Mouse (Mus musculus) olfactory bulb, adult 2 months (tissue): ENCODE data around the gene Mapkap1.

ENCODE experiments used
- CTCF ChIP-seq: fragments of 200-500 bp; IDR thresholded peaks from 2 replicates; pipeline ENCODE4 v1.5.1; 2012; ENCODE audit warnings: low read depth, mild to moderate bottlenecking, low read length, moderate library complexity; ENCODE audit not compliant: insufficient read depth
- POLR2A ChIP-seq: fragments of 200-500 bp; IDR thresholded peaks from 2 replicates; pipeline ENCODE4 v1.6.1; 2012; ENCODE audit warnings: mild to moderate bottlenecking, low read depth, low read length, moderate library complexity; ENCODE audit not compliant: insufficient read depth

GRCm38 (mm10) chr2:34409741-34410340 lies 3.3 kb downstream of the Mapkap1 start:
- no peak for TF ChIP-seq POLR2A
- TF ChIP-seq CTCF = no peak
